Mouse (Mus musculus): ENCODE measurements around the gene Hdac7. TPM values are rescaled to one million over a fixed set of nuclear protein-coding genes. Genes with fewer than 3 reads are reported as not detected.

Hdac7 gene
- total RNA-seq, 2 experiments from 2014 or later: 26.9 to 37.1 TPM

- no peak for DNase-seq
Observed at GRCm38 (mm10) chr15:97795559-97796235, 48.6 kb downstream of the Hdac7 start.

GRCm38 (mm10) chr15:97794268-97794667 is 50.0 kb downstream of the Hdac7 start:
- intact Hi-C loops (cut with DNase I): no loop called here
- no peak for DNase-seq

More at GRCm38 (mm10) chr15:97795559-97796235, 48.6 kb downstream of the Hdac7 start:
- intact Hi-C loops (cut with DNase I): no loop called here

GRCm38 (mm10) chr15:97793386-97794153 is 50.7 kb downstream of the Hdac7 start:
- no peak for DNase-seq
- intact Hi-C loops (cut with DNase I): no loop called here

- no peak for DNase-seq
- intact Hi-C loops (cut with DNase I): loop anchor here (2.0 kb wide), 1 partner anchor 58 kb away; no protein-coding TSS in a partner anchor
Observed at GRCm38 (mm10) chr15:97791126-97791700, 53.1 kb downstream of the Hdac7 start.

- DNase-seq: peak; percentile 60 to 66
- intact Hi-C loops (cut with DNase I): loop anchor here (2.0 kb wide), 1 partner anchor 59 kb away; no protein-coding TSS in a partner anchor
Observed at GRCm38 (mm10) chr15:97789761-97790505, 54.4 kb downstream of the Hdac7 start.

GRCm38 (mm10) chr15:97788821-97789220 is 55.5 kb downstream of the Hdac7 start:
- intact Hi-C loops (cut with DNase I): no loop called here
- DNase-seq: peak in 1 of 2 experiments; percentile 28

- intact Hi-C loops (cut with DNase I): no loop called here
- DNase-seq: no peak
Observed at GRCm38 (mm10) chr15:97787799-97788667, 56.3 kb downstream of the Hdac7 start.

GRCm38 (mm10) chr15:97787148-97787798 is 57.0 kb downstream of the Hdac7 start:
- DNase-seq: no peak
- intact Hi-C loops (cut with DNase I): no loop called here

- no peak for DNase-seq
- intact Hi-C loops (cut with DNase I): no loop called here
Observed at GRCm38 (mm10) chr15:97786412-97787112, 57.7 kb downstream of the Hdac7 start.

GRCm38 (mm10) chr15:97785731-97786411 is 58.4 kb downstream of the Hdac7 start:
- DNase-seq: peak; percentile 42 to 45
- intact Hi-C loops (cut with DNase I): no loop called here

- intact Hi-C loops (cut with DNase I): loop anchor here (1.0 to 5.0 kb wide), 3 partner anchors 66 to 1087 kb away; partner anchors contain the start of genes Slc38a2 and Tmem106c
- no peak for DNase-seq
Observed at GRCm38 (mm10) chr15:97784561-97785161, 59.6 kb downstream of the Hdac7 start.

- intact Hi-C loops (cut with DNase I): loop anchor here (1.0 to 5.0 kb wide), 3 partner anchors 66 to 1087 kb away; partner anchors contain the start of genes Slc38a2 and Tmem106c
Observed at GRCm38 (mm10) chr15:97784092-97784559, 60.2 kb downstream of the Hdac7 start.

GRCm38 (mm10) chr15:97782749-97783105 is 61.6 kb downstream of the Hdac7 start:
- DNase-seq: peak; percentile 82
- intact Hi-C loops (cut with DNase I): loop anchor here (2.0 to 5.0 kb wide), 3 partner anchors 116 to 1085 kb away; partner anchors contain the start of genes Slc38a2 and Tmem106c

More at GRCm38 (mm10) chr15:97784092-97784559, 60.2 kb downstream of the Hdac7 start:
- peak; percentile 90 for DNase-seq

GRCm38 (mm10) chr15:97781961-97782748 is 62.1 kb downstream of the Hdac7 start:
- intact Hi-C loops (cut with DNase I): loop anchor here (2.0 to 5.0 kb wide), 3 partner anchors 115 to 1085 kb away; partner anchors contain the start of genes Slc38a2 and Tmem106c
- DNase-seq: peak; percentile 47 to 58

- intact Hi-C loops (cut with DNase I): loop anchor here (5.0 kb wide), 2 partner anchors 182 to 1083 kb away; partner anchors contain the start of genes Slc38a2 and Tmem106c
- DNase-seq: no peak
Observed at GRCm38 (mm10) chr15:97780611-97781031, 63.7 kb downstream of the Hdac7 start.

GRCm38 (mm10) chr15:97779576-97779975 is 64.7 kb downstream of the Hdac7 start:
- no peak for DNase-seq
- intact Hi-C loops (cut with DNase I): no loop called here

All from heart, postnatal 36 days (tissue).